Mouse (Mus musculus): ENCODE measurements around the gene Zdhhc13. TPM values are rescaled to one million over a fixed set of nuclear protein-coding genes. Genes with fewer than 3 reads are reported as not detected.

Gene Zdhhc13
- total RNA-seq (2022): 10 to 100 TPM; 23.4 to 28.3 (median 25.5) TPM

DNA sequence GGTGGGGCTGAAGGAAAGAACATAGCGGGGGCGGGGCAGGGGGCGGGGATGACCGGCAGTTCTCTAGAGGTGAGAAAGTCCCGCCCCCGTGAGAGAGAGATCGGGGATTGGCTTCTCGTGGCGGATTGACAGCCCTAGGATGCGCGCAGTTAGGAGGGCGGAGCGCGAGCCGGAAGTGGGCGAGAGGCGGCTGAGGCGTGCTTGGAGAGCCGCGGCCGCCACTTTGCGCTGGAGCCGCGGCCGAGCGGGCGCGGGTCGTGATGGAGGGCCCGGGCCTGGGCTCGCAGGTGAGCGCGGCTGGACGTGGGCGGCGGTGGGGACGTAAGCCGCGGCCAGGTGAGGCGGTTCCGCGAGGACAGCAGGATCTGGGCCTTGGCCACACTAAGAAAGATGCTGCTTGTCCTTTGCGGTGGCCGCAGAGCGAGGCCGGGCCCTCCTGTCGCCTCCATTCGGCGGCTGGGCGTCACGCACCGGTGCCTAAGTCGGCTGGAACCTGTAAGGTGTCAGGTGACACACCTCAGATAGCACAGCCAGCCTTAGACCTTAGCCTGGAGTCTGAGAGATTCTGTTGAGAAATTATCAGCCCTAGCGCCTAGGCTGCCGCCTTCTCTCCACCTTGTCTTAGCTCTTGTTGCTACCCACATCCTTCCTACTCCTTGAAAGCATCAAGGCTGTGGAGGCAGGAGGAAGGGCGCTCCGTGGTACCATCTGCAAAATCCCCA is at the start of gene Zdhhc13:
TSS of gene Zdhhc13 (plus strand) at position 153 of the 722 bp plus-strand sequence.
- peak; percentile 70 to 93 for DNase-seq (ENCODE audit: low spot score in 2 of 2)

DNA sequence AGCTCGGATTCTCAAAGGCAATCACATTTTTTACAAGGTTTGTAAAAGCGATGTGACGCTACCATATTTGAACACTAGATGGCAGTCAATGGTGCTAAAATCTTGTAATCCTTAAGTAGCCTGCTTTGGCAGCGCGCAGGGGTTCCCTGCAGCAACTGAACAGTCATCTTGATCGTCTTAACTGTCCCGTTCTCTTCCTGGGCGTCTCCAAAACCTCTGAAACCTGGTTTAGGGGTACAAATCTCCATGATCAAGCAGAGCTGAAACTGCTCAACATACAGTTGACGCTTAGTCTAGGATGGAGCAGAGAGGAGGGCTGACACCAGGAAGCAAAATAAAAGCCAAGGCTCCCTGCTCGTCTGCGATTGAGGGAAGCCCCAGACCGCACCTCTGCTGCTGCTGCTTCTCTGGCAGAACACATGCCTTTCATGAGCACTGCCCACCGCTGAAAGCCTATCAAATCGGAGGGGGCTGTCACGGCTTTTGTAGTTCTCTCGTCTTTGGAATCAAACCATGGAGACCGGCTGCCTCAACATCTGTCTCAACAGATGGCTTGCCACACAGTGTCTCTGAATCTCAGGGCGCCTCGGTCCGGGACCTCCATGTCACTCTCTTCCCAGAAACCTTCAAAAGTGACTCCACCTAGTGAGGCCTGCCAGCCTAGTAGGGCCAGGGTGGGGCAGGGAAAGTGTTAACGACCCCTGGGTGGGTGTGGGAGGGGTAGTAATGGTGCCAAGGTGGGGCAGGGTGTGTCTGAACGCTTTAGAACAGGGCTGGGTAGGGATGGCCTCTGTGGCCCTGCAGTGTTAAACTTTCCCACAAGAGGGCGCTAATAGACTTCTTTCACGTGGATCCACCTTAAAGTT is 39.3 kb upstream of the Zdhhc13 start:
- peak; percentile 59 to 69 for DNase-seq (ENCODE audit: low spot score in 2 of 2)

DNA sequence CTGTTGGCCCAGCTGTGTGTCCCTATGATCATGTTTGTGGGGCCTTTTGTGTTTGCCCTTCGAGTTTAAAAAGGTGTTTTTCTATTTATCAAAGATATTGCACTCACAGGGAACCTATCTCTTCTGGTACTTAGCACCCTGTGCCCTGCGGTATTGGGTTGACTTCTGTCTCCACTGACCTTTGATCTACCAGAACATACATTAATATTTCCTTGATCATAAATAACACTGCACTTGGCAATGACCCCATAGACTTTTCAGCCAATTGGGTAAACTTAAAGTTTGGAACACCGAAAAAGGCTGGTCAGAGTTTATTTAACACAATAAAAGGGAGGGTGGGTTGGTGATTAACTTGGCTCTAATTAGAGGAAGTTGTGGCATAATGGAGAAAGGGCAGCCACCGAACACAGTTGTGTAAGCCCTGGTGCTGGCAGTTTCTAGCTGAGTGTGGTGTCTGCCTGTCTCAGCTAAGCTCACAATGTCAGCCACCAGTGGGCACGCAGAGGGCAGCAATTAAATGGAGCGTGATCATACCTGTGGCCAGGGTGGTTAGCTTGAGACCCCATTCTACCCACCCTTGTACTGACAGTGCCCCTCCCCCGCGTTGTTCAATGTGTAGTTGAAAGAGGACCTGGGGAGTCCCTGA is 38.5 kb upstream of the Zdhhc13 start:
- no peak for DNase-seq (ENCODE audit: low spot score in 2 of 2)

DNA sequence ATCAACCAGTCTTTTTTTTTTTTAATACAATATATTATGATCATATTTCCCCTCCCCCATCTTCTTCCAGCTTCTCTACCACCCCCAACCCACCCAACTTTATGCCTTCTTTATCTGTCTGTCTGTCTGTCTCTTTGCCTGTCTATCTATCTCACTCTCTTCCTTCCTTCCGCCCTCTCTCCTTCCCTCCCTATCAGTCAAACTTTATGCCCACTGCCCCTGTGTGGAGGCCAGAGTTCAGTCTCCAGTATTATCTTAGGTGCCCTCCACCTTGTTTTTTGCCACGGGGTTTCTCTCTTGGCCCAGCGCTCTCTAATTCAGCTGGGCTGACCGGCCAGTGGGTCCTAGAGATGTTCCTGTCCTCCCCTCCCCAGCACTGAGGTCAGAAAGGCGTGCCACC is 37.6 kb upstream of the Zdhhc13 start:
- DNase-seq (ENCODE audit: low spot score in 2 of 2): no peak

DNA sequence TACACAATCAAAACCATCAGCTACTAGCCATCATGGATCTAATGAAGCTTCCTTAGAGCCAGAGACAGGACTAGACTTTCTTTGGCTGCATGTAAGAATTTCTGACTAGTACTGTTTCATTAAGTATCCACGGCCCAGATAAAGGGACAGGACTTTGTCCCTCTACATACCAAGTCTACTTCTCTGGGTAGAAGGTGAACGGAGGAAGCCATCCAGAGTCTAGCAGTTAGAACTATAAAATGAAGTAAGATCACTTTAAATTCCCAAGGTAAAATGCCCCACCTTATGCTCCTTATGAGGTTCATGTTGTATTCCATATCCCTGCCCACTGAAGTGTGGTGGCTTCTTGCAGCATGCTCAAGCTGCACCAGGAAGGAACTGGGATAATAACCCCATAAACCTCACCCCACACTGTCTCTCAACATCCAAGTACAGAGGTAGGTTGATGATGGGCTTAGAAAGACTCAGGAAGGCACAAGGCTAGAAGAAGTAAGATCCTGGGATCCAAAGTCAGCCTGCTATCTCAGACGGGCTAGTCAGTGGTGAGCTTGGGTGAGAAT is 34.3 kb upstream of the Zdhhc13 start:
- DNase-seq (ENCODE audit: low spot score in 2 of 2): no peak

DNA sequence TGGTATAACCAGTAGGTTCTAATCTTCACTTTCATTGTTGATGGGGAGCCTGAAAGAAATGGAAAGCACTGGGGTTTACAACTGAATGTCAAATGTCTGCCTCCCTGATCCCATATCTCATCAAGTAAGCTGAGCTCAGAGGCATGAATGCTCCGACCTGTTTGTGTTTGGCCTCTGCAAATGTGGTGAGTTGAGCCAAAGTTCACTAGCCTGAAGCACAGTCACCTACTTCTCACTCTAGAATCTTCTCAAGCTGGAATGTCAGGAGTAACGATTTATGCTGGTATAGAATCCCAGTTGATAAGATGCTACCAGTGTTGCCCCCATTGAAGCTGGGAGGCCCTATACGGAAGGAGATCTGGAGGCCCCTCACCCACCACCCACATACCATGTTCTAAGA is 33.0 kb upstream of the Zdhhc13 start:
- no peak for DNase-seq (ENCODE audit: low spot score in 2 of 2)

DNA sequence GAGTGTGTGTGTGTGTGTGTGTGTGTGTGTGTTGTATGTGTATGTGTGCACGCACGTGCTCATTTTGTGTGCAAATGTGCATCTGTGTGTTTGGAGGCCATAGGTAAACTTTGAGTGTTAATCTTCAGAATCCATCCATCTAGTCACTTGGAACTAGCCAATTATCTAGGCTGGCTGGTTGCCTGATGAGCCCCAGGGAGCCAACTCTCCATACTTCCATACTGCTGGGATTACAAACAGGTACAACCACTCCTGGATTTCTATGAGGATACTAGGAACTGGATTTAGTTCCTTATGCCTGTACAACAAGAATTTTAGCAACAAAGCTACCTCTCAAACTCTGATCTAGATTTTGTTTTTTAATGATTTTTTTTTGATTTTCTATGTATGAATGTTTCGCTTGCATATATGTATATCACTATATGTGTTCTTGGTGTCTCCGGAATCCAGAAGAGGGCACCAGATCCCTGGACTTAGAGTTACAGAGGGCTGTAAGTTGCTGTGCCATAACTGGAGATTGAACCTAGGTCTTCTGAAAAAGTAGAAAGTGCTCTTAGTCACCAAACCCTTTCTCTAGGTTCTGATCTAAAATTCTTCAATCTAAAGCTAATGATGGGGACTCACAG is 32.4 kb upstream of the Zdhhc13 start:
- DNase-seq (ENCODE audit: low spot score in 2 of 2): no peak

DNA sequence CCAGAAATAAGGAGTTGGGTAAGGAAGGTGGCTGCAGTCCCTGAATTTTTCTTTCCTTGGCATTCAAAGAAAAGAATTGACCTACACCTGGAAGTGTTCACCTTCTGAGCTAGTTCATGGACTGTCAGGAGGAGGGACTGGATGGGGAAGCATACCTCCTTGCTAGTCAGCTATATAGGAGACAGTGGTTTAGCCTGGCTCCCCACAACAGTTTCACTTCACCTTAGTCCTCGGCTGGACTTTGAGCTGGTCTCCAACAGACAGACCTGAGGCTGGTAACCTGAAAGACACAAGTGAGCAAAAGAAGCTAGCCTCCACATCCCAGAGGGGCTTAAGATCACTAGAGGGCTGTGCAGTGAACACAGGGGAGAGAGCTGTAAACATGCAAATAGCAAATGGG is 30.7 kb upstream of the Zdhhc13 start:
- no peak for DNase-seq (ENCODE audit: low spot score in 2 of 2)

DNA sequence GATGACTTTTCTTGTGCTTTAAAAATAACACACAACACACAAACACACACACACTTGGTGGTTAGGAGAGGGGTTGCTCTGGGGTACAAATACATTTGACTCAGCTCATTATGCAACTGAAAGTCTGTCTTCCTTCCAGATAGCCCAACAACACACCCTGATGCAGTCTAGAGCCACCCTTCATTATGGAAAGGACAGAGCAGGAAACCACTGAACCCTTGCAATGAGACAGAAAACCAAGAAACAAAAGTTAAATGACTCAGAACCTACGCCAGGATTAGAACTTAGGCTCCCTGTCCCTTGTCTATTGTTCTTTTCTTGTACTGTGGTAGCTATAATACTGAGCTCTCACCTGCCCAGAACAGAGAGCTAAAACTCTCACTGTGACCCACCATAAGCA is 28.0 kb upstream of the Zdhhc13 start:
- no peak for DNase-seq (ENCODE audit: low spot score in 2 of 2)

DNA sequence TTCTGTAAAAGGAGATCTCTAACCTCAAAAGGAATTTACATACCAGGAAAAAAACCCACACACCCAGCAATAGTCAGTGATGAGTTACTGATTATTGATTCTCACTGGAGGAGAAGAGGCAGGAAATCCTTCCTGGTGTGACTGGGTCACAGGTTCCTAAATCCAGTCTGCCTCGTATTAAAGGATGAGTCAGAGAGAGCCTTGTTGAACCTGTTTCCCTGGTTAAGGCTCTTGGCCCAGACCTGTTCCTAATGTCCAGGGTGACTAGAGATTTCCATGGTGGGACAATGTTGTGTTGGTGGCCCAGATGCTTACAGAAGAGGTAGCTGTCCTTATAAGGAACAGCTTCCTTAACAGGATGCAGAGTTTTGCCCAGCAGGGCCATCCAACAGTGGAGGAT is 26.5 kb upstream of the Zdhhc13 start:
- DNase-seq (ENCODE audit: low spot score in 2 of 2): no peak

DNA sequence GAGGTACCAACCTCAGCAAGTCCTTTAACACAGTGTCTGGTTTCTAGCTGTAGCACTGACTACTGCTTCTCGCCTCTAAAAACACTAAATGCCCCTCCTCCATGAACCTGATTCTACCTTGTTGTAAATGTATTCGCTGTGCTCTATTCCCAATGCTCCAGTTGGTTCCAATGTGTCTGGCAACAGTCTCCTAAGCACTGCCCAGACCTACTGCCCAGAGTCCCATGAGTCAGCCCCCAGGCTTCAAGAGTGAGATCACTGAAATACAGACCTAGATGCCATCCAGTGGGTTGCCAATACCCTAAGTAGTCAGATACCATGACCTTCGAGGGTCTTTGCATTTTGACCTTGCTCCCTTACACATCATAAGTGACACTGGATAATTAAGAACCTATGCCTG is 26.1 kb upstream of the Zdhhc13 start:
- no peak for DNase-seq (ENCODE audit: low spot score in 2 of 2)

DNA sequence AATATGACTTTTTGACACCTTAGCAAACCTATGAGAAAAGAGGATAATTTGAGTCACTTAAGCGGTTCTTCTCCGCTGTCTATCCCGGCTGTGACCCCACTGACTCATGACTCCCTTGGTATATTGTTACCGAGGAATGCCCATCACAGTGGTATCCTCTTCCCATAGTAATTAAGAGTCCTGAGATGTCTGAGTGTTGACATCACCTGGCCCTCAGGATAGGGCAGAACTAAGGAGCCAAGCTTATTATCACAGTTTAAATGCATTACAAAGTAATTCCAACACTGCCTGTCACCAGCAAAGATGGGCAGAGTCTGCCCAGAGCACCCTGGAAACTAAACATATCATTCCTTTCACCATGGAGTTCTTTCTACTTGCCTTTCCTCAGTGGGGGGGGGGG is 22.8 kb upstream of the Zdhhc13 start:
- DNase-seq (ENCODE audit: low spot score in 2 of 2): no peak

DNA sequence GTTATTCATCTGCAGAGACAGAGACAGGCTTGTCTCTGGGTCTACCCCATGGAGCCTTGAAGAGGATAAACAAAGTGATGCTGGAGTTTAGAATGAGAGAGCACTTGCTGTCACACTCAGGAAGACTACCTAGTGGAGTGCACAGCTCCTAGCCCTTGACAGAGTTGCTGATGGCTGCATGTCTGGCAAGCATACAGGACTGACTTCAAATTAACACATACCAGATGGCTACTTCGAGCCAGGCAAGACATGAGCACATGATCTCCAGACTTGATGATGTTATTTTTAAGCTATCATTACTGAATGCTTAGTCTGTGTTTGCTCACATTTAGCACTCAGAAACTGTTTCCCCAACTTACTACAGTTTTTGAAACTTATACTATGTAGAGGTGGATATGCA is 19.1 kb upstream of the Zdhhc13 start:
- no peak for DNase-seq (ENCODE audit: low spot score in 2 of 2)

DNA sequence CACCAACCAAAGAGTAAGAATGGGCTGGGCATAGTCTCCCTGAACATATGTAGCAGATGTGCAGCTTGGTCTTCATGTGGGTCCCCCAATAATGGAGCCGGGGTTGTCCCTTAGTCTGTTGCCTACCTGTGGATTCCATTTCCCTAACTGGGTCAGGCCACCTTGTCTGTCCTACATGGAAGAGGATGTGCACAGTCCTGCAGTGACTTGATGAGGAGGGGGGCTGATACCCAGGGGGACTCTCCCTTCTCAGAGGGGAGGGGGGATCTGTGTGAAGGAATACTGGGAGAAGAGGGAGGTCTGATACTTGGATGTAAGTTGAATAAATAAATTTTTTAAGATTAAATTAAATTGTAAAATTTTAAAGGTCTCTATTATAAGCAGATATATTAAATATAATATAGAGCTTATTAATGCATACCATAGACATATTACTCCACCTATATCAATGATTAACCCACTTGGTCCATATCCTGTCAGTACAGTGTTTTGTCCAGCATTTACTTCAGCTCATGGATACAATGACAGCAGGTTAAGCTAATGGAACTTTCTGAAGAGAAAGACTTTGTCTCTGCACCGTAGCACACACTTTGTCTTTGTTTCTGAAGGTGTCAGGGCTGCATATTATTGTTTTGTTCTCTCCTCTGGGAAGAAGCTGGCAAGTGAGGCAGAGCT is 16.6 kb upstream of the Zdhhc13 start:
- no peak for DNase-seq (ENCODE audit: low spot score in 2 of 2)

DNA sequence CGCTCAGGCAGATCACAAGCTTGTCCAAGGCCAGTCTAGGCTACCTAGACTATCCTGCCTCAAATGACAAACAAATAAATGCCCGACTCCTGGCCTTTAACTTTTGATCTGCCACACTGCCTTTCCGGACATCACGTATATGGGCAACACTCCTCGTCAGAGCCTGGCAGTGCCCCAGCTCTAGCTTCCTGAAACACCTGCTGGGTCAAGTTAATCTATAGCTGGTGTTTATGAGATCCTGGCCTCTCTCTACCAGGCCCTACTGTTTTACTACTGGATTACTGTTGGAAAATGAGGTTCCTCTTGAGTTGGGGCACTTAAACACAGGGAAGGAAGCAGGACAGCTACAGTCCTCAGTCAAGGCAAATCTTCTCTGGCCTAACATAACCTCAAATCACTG is 15.5 kb upstream of the Zdhhc13 start:
- no peak for DNase-seq (ENCODE audit: low spot score in 2 of 2)

DNA sequence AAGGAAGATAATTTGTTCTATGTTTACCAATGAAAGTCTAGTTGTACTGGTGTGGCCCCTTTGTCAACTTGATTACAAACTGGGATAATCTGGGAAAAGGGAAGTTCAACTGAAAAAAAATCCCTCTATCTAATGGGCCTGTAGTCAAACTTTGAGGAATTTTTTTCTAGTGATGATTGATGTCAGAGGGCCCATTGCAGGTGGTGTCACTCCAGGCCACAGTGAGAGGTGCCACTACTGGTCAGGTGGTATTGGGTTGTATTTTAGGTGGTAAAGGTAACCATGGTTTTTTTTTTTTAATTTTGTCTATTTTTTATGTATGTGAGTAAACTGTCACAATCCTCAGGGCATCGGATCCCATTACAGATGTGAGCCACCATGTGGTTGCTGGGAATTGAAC is 14.2 kb upstream of the Zdhhc13 start:
- DNase-seq (ENCODE audit: low spot score in 2 of 2): no peak

DNA sequence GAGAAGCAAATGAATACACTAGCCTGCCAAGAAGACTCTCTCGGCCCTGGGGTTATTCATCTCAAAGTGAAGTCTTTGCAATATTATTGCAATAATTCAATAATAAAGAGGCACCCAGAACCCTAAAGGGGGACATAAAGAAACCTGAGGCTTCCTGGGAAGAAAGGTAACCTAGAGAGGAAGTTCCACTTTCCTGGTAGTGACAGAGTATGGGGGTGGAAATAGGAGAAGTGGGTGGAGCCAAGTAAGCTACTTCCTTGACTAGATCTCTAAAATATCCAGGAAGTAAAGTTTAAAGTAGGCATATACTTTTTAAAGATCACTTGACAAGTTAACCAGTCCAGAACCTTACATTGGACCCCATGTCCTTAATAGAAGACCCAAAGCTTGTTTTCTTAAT is 13.4 kb upstream of the Zdhhc13 start:
- no peak for DNase-seq (ENCODE audit: low spot score in 2 of 2)

DNA sequence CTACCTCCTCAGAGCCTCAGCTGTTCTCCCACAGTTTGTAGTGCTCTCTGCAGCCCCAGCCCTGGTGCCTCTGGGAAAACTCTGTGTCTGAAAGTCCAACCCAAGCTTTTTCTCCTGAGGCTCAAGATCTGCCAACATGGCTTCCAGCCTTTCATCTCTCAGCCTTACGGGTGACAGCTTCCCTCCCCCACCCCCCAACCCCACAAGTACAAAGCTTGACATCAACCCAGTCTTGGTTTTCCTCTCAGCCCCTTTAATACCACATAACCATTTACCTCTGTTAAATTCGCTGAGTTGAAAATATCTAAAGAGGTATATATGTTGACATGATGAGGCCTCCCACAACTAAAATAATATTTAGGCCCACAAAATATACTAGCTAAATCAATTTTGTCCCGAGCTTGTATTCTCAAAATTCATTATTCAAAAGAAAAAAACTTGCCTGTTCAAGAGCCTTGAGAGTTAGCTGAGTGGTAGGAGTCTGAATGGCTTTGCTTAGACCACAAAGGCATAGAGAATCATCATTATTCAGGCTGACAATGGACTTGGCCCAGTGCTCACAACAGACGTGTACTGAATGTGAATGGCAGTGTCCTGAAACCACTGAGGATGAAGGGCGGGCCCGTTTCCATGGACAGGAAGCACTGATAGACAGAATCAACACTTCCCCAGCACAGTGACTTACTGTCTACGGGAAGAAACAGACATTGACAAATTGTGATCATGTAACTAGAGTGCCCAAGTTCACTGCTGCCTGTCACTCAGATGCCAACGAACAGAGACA is 10.9 kb upstream of the Zdhhc13 start:
- DNase-seq (ENCODE audit: low spot score in 2 of 2): peak in 1 of 2 experiments; percentile 14

DNA sequence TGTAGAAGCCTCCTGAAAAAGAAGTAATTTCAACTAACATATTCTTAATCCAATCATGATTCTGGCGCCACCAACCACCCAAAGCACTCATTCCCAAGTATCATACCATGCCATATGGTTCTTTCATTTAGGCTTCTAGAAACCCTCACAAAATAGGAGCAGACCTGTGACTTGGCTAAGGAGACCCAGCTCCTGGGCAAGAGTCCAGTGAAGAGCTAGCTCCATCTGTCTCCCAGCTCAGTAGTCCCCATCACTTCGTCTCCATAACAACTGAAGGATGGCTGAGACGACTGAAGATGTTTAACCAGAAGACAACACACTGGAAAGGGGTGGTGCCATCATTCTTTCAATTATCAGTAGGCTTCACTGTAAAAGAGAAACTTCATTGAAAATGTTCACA is 9.7 kb upstream of the Zdhhc13 start:
- DNase-seq (ENCODE audit: low spot score in 2 of 2): peak in 1 of 2 experiments; percentile 64

DNA sequence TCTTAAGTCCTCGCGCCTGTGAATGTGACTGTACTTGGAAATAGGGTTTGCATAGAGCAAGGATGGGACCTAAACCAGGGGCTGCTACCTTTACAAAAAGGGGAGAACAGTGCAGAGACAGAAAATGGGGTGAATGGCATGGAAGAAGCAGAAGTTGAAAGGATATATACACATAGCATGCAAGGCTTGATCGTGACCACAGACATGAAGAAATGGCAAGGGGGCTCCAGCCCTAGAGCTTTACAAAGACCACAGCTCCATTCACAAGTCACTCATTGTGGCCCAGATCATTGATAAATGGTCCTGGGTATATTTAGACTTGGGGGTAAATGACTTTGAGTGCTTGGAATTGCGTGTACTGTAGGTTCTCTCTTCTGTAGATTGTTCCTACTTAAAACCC is 6.4 kb upstream of the Zdhhc13 start:
- DNase-seq (ENCODE audit: low spot score in 2 of 2): no peak
